Mouse (Mus musculus): ENCODE results near the gene Gmppa.

DNA sequence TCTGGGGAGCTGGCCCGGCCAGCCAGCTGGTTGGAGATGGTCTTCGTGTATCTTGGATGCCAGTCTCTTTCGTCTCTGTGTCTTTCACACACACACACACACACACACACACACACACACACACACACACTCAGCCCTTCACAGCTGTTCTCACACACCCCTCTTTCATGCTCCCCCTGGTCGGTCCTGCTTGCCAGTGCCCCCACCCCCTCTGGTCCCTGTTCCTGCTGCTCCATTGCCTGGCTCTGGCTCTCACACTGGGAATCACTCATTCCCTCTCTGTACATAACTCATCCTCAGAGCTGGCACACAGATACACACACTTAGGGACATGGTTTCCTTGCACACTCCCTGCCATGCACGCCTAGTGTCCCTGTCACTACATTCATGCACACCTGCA is 16.2 kb downstream of the Gmppa start:
- no peak for TF ChIP-seq POLR2A (IDR thresholded peaks at IDR 0.05; ENCODE audit: extremely low read depth, insufficient read depth, low read length)
- TF ChIP-seq CTCF (IDR thresholded peaks at IDR 0.05; ENCODE audit: low read depth, low read length) = no peak
